Mouse (Mus musculus) heart, adult 2 months (tissue): ENCODE measurements around the gene Ston1.

ENCODE experiments used
- CTCF ChIP-seq: fragments of 200-600 bp; IDR thresholded peaks from 2 replicates; pipeline ENCODE4 v1.8.1; 2022; ENCODE audit warnings: antibody characterized with exemption, mild to moderate bottlenecking, moderate library complexity
- EP300 ChIP-seq: fragments of 200-500 bp; IDR thresholded peaks from 2 replicates; pipeline ENCODE4 v1.6.1; 2011; ENCODE audit warnings: low read depth, low read length, control low read depth; ENCODE audit not compliant: insufficient read depth
- POLR2A ChIP-seq: fragments of 200-500 bp; IDR thresholded peaks from 2 replicates; pipeline ENCODE4 v1.6.1; 2011; ENCODE audit warnings: mild to moderate bottlenecking, low read depth, low read length, control low read depth; ENCODE audit not compliant: insufficient read depth

DNA sequence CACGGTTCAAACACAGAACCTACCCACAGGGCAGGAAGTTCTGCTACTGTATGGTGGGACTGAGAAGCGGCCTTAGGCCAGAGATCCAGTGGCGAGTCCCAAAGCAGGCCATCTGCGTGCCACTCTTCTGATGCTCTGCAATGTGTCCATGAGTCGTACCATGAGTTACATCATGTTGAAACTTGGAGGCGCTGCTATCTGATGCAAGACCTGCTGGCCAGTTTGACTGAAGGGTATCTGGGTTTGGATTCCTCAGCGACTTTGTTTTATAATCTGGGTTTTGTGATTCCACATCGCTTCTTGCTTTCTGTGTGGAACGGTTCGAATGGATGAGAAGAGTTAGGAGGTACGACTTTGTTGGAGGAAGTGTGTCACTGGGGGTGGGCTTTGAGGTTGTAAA is 47.8 kb downstream of the Ston1 start:
- TF ChIP-seq CTCF (no peak), POLR2A (no peak), EP300 (no peak)
